Mouse (Mus musculus) right cerebral cortex, postnatal 36 days (tissue): Measurements from ENCODE around the gene Clpsl2.
"Not testable (repeated sequence)": the region's sequence is repeated elsewhere in the genome, so short reads cannot be mapped to it uniquely, and the experiment has no call there.

ENCODE experiments used
- DNase-seq, 2 experiments: peaks; one replicate each; pipeline ENCODE4 v3.0.0; 2022; ENCODE audit warnings: low spot score in 2 of 2, mixed read lengths in 1 of 2

Gene Clpsl2

DNA sequence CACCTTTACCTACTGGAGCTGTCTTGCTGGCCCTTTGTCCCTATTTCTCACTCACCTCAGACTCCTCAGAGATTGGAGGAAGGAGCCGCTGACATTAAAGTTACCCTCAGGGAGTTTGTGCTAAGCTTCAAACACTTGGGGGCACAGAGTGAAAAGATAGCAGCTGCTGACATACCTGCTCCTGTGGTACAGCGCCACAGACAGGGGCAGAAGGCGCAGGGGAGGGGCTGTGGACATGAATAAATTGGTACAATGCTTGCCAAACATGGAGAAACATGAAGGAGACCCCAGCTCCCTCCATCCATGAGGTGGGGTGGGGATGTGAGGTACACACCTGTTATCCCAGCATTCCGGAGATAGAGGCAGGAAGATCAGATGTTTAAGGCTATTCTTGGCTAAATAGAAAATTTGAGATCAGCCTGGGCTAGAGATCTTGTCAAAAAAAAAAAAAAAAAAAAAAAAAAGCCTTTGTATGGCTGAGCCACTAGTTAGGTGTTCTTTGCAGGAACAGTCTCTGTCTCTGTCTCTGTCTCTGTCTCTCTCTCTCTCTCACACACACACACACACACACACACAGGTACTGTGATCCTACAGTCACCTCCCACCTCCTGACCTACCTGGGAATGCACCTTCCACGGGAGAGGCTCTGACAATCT is 28.0 kb upstream of the Clpsl2 start:
- DNase-seq: no peak

DNA sequence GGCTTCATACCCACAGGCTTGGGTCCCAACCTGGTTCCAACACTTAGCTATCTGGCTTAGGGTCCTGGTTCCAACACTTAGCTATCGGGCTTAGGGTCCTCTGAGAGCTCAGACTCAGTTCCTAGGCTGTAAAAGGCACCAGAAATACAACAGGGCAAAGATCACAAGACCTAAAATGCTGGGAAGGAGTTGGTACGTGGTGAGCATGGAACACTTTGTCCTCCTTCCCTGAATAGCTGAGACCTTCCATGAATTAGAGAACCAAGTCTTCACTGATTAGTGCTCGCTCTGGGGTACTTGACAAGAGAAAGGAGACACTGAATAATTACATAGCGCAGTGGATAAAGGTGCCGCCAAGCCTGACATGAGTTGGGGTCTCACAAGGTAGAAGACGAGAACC is 27.3 kb upstream of the Clpsl2 start:
- DNase-seq: no peak

DNA sequence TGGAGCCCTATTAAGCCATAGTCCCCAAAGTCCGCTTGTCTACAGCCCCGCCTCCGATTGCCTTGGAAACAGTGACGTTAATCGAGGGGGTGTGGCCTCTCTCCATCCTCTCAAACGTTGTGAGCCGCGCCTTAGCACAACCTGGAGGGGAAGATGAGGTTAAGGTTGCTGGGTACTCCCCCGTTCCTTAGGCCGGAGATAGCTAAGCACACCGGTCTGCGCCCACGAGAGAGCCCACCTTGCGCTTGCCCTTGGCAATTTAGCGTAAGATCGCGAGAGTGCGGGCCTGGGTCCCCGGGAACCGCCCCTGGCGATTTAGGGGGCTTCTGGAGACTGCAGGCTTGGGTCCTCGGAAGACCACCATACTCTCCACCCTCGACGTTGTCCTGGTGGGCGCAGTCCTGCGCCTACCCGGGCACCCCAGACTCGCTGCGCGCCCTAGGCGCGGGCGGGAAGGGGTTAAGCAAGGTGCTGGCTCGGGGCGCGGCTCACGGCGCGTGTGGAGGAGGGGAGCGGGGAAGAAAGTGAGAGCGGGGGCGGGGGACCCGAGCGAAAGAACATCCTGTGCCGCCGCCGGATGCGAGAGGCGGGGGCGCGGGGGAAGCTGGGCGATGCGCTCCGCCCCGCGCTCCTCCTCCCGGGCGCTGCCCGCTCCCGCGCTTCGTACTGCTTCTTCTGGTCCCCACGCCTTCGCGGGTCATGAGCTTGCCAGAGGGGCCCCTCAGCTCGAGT is 26.4 kb upstream of the Clpsl2 start:
- peak; percentile 93 for DNase-seq

DNA sequence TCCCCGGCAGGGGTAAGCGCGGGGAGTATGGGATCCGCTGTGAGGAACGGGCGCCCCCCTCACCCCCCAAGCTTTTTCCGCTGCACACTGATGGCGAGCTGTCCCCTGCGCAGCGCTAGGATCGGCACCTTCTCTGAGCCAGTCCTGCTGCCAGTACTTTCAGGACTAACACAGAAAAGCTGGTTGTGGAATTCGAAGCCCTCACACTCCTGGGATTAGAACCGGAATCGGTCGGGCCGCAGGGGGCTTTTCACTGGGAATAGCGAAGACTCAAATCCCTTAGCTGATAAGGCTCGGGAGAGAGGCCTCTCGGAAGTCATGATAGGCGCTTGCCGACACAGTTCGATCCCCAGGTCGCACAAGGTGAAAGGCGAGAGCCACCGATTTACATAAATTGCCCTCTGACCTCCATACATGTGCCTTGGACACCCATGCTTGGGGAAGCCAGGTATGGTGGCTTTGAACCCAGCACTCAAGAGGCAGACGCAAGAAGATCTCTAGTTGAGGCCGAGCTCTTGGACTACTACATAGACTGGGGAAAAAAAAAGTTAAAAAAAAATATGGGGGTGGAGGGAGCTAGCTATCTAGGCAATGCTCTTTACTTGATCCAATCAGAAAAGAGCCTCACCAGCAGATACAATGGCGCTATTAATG is 25.7 kb upstream of the Clpsl2 start:
- no peak for DNase-seq

DNA sequence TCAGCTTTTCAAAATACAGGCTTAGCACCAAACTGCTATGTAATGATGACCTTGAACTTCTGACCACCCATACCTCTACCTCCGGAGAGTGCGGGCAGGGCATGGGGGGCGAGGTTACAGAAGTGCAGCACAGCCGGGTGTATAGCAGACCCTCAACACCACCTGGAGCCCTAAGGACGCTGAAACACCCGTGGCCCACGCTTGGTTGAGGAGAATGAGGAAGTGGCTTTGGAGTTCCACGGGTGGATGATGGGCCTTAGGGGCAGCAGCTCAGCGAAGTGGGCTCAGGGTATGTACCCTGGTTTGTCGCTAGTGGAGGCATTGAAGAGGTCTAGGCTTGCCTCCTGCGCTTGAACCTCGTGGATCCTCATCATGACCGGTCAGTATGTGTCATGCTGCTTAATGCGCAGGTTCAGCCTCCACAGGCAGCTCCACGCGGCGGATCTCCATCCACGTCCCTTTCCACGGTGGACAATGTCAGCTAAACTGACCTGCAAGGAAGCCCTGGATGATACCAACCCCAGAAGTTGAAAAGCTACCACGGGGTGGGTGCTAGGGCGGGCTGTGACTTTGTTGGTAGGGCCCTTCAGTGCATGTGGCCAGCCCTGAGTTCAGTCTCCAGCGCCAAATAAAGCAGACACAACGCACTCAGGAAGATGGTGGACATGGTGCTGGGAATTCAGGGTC is 25.1 kb upstream of the Clpsl2 start:
- DNase-seq: no peak

DNA sequence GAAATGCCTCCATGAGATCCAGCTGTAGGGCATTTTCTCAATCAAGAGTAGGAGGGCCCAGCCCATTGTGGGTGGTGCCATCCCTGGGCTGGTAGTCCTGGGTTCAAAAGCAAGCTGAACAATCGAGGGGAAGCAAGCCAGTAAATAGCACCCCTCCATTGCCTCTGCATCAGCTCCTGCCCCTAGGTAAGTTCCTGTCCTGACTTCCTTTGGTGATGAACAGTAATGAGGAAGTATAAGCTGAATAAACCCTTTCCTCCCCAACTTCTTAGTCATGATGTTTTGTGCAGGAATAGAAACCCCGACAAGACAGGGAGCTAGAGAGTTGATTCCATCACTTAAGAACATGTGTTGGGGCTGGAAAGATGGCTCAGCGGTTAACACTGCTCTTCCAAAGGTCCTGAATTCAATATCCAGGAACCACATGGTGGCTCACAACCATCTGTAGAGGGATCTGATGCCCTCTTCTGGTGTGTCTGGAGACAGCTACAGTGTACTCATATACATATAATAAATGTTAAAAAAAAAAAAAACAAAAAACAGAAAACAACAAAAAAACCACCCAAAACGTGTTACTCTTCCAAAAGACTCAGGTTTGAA is 24.3 kb upstream of the Clpsl2 start:
- no peak for DNase-seq

DNA sequence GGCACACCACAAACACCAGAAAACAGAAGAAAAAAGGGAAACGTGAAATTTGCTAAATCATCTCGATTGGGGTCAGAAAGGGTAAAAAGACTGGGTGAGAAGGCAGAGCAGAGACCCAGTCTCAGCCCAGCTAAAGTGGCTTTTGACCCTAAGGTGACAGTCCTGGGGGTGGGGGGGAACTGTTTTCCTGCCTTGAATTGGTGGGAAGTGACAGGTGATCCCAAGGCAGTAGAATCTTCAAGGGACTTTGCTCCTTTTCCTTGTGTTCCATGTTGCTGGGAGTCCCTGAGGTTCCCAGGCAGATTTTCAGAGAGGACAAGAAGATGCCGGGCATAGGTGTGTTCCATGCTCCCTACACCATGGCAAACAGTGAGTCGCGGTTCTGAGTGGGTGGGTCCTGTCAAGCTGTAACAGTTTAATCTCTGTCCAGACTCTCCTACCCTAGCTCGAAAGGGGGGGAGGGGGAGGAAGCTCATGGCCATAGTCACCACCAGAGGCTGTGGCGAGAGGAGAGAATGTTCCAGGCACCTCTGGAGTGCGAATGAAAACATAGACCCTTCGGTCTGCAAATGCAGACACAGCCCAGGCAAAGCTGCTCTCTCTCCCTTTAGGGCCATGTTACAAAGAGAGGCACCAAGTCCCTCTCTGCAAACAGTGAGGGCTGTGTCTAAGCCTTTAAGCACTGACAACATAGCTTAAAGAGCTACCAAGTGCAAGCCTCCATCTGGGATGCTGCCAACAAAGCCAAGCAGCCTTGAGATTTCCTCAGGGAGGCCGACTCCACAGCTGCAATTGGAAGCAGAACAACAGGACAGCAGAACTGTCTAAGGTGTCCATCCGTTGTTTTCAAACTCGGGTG is 21.8 kb upstream of the Clpsl2 start:
- DNase-seq: no peak

DNA sequence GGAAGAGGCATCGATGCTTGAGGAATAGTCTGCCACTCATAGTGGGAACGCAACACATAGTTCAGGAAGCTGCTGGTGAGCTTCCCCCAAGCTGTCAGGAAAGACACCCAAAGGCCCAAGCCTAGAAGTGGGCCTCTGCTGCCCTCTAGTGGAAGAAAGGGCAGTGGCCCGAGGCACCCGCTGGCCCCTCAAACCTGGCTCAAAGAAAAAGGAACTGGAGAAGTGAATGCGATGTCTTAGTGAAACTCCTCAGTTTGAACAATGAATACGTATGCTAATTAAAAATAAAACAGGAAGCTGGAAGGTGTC is 21.2 kb upstream of the Clpsl2 start:
- peak; percentile 78 to 79 for DNase-seq

DNA sequence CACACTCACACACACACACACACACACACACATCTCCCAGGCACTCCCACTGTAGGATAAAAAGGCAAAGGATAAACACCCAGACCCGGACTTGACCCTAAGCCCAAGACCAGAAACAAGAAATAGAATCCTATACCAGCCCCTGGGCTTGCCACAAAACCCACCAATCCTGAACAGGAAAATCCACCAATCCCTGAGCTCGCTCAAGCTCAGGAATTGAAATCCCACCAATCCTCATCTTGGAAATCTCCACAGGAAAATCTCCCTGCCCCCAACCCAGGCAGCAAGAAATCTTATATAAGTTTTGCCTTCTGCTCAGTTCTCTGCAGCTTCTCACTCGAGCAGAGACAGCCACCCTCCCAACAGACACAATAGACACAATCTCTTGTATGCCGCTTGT is 20.1 kb upstream of the Clpsl2 start:
- DNase-seq: no peak

DNA sequence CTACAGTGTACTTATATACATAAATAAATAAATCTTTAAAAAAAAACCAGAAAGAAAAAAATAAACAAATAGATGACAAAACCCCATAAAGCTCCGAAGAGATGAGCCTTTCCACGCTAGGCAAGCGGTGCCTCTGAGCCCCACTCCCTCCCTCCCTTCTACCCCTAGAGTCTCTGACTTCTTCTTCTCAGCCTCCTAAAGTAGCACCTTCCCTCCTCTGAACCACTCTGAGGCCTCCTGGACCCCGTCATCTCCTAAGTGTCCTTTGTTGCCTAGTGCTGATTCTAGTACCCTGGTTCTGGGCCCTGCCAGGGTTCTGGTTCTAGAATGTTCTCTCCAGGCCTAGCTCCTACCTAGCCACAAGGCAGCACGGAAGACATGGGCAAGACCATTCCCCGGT is 18.7 kb upstream of the Clpsl2 start, which contains the start of gene Armc12:
Armc12 (plus strand) TSS at position 301 of the 400 bp plus-strand sequence.
- DNase-seq: no peak

DNA sequence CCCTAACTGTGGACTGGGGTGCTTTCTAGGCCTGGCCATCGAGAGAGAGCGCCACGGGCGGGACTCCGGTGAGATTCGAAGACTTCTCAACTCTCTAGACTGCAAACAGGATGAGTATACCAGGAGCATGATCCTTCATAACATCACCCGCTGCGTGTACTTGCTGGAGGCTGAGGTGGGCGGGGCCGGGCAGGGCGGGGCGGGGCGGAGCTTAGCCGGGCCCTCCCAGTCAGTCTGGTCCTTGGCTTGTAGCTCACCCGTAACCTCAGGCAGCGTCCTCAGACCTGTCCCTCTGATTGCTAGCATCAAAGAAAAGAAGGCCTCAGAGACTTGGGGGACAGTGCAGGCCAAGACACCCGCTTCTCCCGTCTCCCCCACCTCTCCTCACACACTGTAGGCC is 17.3 kb upstream of the Clpsl2 start:
- no peak for DNase-seq

DNA sequence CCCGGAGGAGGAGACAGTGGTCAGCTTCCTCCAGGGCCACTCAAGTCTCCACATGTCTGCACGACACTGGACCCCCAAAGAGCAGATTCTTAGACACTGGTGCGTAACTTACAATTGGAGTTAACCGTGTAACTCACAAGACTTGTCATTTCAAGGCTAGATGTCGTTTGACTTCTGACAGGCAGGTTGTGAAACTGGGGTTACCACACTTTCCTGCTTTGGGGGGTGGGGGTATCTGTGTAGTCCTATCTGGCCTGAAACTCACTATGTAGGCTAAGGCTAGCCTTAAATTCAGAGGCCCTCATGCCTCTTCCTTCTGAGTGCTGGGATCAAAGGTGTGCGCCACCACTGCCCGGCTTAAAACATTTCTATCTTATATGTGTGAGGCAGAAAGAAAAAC is 16.7 kb upstream of the Clpsl2 start:
- no peak for DNase-seq

DNA sequence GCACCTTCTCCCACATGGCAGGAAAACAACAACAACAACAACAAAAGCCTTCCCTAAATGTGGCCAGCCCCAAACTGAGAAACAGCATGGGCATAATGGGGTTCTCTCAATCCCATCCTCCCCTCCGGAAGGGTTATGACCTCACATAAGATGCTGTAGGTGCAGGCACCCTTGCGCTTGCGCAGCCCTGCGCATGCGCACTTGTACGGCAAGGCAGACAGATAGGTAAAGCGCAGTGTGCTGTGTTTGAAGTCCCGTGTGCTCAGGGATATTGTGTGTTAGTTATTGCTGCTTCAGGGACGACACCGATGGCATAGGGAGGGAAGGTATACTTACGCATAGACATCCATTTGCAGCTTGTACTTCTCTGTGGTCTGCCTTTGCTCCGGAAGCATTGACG is 15.9 kb upstream of the Clpsl2 start:
- DNase-seq: no peak

DNA sequence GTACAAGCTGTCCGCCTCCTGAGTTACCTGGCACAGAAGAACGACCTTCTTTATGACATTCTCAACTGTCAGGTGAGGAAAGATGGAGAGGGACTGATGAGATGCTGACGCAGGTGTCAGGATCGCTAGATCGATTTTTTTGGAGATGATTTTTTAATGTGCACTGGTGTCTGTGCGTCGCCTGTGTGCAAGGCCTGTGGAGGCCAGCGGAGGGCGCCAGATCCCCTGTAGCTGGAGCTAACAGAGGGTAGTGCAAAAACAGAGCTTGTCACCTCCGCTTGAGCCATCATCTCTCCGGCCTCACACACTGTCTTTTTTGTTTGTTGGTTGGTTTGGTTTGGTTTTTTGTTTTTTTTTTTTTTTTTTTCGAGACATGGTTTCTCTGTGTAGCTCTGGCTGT is 11.3 kb upstream of the Clpsl2 start:
- DNase-seq: no peak

DNA sequence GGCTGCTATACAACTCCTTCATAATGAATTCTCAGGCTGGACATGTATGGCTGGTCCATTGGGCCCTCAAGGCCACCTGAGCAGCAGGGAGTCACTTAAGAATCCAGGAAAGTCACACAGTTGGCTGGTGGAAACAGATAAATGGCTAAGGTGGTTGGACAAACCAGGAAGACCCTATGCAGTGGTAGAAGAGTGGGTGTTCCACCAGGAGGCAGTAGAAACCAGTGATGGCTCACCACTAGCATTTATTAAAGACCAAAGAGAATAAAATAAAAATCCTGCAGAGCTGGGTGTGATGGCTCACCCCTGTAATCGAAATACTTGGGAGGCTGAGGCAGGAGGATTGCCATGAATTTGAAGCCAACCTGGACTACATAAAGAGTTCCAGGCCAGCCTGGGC is 2.3 kb upstream of the Clpsl2 start:
- DNase-seq: no peak

DNA sequence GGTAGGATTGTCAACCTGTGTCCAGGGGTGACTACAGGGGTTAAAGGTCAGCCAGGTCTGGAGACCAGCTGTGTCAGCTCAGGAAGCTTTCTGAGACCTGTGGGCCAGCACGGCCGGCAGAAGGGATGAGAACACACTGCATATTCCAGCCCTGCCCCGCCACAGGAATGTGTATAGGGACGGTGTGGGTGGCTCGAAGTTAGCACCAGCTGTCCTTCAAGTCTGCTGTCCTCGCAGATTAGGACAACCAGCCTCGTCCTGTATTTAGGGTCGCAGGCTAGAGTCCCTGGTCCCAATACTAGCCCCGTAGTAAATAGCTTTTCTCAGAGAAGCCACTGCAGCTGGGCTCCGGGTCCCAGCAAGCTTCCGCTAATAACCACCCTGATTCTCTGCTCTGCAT is 661 bp upstream of the Clpsl2 start:
- DNase-seq: no peak

DNA sequence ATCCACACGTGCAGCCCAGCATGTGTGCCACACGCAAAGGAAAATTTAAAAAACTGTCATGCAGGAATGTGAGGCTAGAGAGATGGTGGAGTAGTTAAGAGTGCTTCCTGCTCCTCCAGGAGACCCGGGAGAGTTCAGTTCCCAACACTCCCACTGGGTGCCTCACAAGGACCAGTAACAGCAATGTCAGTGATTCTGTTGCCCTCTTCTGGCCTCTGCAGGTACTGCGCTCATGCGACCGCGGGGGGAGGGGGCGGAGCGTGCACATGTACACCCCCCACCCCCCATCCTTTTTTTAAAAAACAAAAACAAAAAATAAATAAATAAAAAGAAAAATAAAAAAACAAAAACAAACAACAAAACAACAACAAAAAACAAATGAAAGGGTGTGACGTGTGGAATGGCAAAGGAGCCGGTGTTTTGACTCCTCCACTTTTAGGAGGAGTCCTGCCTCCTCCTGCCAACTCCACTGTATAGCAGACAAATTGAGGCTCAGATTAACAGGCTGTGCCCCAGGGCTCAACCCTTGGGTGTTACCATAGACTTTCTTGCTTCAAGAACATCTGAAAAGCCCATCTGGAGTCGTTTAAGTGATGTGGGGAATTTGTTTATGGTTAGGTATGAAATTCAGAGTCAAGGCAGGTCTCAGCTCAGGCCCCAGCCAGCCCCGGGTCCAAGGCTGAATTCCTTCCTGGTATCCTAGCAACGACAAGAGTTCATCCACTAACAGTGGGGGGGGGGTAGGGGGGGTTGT is 4.0 kb downstream of the Clpsl2 start:
- peak; percentile 50 to 52 for DNase-seq

DNA sequence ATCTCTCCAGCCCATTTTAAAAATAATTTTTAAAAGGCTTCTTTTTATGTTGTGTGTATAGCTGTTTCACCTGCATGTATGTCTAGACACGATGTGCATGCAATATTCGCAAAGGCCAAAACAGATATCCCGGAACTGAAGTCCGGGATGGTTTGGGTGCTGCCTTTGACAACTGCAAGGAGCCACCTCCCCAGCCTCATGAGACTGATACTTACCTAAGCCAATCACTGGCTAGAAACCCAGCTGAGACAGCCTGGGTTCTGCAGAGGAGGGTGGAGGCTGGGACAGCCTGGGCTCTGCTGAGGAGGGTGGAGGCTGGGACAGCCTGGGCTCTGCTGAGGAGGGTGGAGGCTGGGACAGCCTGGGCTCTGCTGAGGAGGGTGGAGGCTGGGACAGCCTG is 4.8 kb downstream of the Clpsl2 start:
- DNase-seq: not testable (repeated sequence)

DNA sequence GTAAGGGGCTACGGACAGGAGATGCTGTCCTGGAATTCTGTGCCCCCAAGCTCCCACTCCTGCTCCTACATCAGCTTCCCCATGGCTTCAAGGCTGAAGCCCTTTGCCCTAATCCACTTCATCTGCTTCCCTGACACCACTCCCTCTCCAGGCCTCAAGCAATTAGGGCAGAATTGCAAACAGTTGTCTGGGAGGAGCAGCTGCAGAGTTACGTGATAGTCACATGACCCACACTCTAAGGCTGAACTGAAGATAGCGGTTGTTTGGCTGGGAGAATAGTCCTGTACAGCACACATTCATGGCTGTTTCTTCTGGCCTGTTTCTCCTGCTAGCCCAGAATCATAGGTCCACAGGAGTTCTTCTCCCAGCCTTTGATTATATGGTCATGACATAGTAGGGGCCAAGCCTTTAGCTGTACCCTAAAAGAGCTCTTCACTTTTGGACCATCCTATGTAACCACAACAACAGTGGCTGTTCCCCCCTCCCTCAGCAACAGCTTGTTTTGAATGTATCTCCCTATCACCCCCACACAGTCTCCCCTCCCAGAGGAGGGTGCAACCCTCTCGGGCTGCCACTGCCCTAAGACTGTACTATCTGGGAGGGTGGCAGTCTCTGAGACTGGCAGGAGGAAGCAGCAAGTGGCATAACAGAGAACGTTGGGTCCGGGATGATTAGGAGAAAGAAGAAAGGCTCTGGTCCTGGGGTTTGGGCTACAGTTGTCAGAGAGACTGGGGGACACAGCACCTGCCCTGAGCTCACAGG is 7.6 kb downstream of the Clpsl2 start:
- DNase-seq: no peak

DNA sequence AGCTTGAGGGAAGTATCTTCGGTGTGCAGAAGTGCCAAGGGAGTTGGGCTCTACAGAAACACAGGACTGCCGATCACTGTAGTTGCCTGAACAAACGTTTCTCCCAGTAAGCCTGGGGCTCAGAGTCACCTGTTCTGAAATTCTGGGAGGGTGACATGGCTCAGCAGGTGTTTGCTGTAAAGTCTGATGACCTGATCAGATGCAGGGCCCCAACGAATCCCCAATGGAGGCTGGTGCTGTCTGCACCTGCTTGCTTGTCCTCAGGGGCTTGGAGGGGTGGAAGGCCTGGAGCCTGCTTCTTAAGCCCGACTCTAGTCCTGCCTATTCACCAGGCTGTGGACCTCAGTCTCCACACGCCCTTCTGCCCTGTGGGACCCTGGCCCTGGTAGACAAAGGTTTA is 8.6 kb downstream of the Clpsl2 start:
- no peak for DNase-seq
